Mouse (Mus musculus): ENCODE data around the gene Nsl1. TPM values are rescaled to one million over a fixed set of nuclear protein-coding genes. Genes with fewer than 3 reads are reported as not detected.

The Nsl1 gene
- polyA plus RNA-seq, 1 experiment from 2014 or later, result 1.5 TPM

GRCm38 (mm10) chr1:191093578-191093977 lies 30.8 kb downstream of the Nsl1 start:
- no peak overlapping the region for H3K27ac ChIP-seq (ENCODE audit: low read length)
- WGBS, result 43% methylated on average over 5 of the region's 5 CpGs
- ATAC-seq (no peak), DNase-seq (ENCODE audit: low spot score) (no peak)
- no peak for TF ChIP-seq EP300 (IDR thresholded peaks at IDR 0.05)
- TF ChIP-seq CTCF (IDR thresholded peaks at IDR 0.05), result no peak
- no peak overlapping the region for H3K9ac ChIP-seq (replicated peaks; ENCODE audit: low read depth)
- H3K9me3 ChIP-seq (ENCODE audit: low read length), result no peaks in the 10 kb centered on the region
- H3K4me1 ChIP-seq (ENCODE audit: insufficient read depth, low read depth, low read length), result peaks cover 10% of the 10 kb centered on the region; the same call in 1 of the 2 replicates
- H3K4me3 ChIP-seq (ENCODE audit: low read depth, low read length), result no peak overlapping the region
- no peak overlapping the region for H3K4me2 ChIP-seq (replicated peaks; ENCODE audit: low read depth, low read length)
- H3K27me3 ChIP-seq (replicated peaks; ENCODE audit: insufficient read depth, low read length), result no peaks in the 10 kb centered on the region
- H3K36me3 ChIP-seq (ENCODE audit: insufficient read depth, low read length), result no peaks in the 10 kb centered on the region

GRCm38 (mm10) chr1:191095019-191095418 lies 32.2 kb downstream of the Nsl1 start:
- H3K27ac ChIP-seq (ENCODE audit: low read length), result no peak overlapping the region
- H3K4me1 ChIP-seq (ENCODE audit: insufficient read depth, low read depth, low read length), result peaks cover 12% of the 10 kb centered on the region; the same call in 1 of the 2 replicates
- H3K4me3 ChIP-seq (ENCODE audit: low read depth, low read length), result no peak overlapping the region
- H3K4me2 ChIP-seq (replicated peaks; ENCODE audit: low read depth, low read length), result no peak overlapping the region
- H3K27me3 ChIP-seq (replicated peaks; ENCODE audit: insufficient read depth, low read length), result no peaks in the 10 kb centered on the region
- 70% methylated on average over 9 of the region's 9 CpGs for WGBS
- no peak for DNase-seq (ENCODE audit: low spot score)
- no peak for ATAC-seq
- H3K9ac ChIP-seq (replicated peaks; ENCODE audit: low read depth), result no peak overlapping the region
- no peaks in the 10 kb centered on the region for H3K36me3 ChIP-seq (ENCODE audit: insufficient read depth, low read length)
- H3K9me3 ChIP-seq (ENCODE audit: low read length), result no peaks in the 10 kb centered on the region
- peak; percentile 51 for TF ChIP-seq CTCF (IDR thresholded peaks at IDR 0.05)
- no peak for TF ChIP-seq EP300 (IDR thresholded peaks at IDR 0.05)

GRCm38 (mm10) chr1:191096871-191097681 lies 34.3 kb downstream of the Nsl1 start:
- Histone ChIP-seq H3K36me3 (ENCODE audit: insufficient read depth, low read length) (no peaks in the 10 kb centered on the region), H3K4me2 (replicated peaks; ENCODE audit: low read depth, low read length) (peak overlapping the region; percentile 91), H3K4me3 (ENCODE audit: low read depth, low read length) (peak overlapping the region; percentile 53; the same call in 1 of the 2 replicates), H3K4me1 (ENCODE audit: insufficient read depth, low read depth, low read length) (peaks cover 12% of the 10 kb centered on the region; the same call in 1 of the 2 replicates), H3K27ac (ENCODE audit: low read length) (no peak overlapping the region), H3K9me3 (ENCODE audit: low read length) (no peaks in the 10 kb centered on the region), H3K27me3 (replicated peaks; ENCODE audit: insufficient read depth, low read length) (no peaks in the 10 kb centered on the region), H3K9ac (replicated peaks; ENCODE audit: low read depth) (no peak overlapping the region)
- WGBS, result 34% methylated on average over 14 of the region's 14 CpGs
- TF ChIP-seq CTCF (IDR thresholded peaks at IDR 0.05) (no peak), EP300 (IDR thresholded peaks at IDR 0.05) (no peak)
- DNase-seq (ENCODE audit: low spot score) (no peak), ATAC-seq (no peak)

- peak; percentile 59 for TF ChIP-seq CTCF (IDR thresholded peaks at IDR 0.05)
- no peak for TF ChIP-seq EP300 (IDR thresholded peaks at IDR 0.05)
- Histone ChIP-seq H3K36me3 (ENCODE audit: insufficient read depth, low read length) (no peaks in the 10 kb centered on the region), H3K27ac (ENCODE audit: low read length) (no peak within 1 kb of the TSS), H3K9me3 (ENCODE audit: low read length) (no peaks in the 10 kb centered on the region), H3K9ac (replicated peaks; ENCODE audit: low read depth) (no peak within 1 kb of the TSS), H3K4me1 (ENCODE audit: insufficient read depth, low read depth, low read length) (peaks cover 4% of the 10 kb centered on the region; the same call in 1 of the 2 replicates), H3K4me3 (ENCODE audit: low read depth, low read length) (peak within 1 kb of the TSS; percentile 53), H3K4me2 (replicated peaks; ENCODE audit: low read depth, low read length) (peak within 1 kb of the TSS; percentile 91), H3K27me3 (replicated peaks; ENCODE audit: insufficient read depth, low read length) (no peaks in the 10 kb centered on the region)
- 4% methylated on average over 57 of the region's 95 CpGs for WGBS
- ATAC-seq (peak; percentile 73), DNase-seq (ENCODE audit: low spot score) (peak; percentile 62)
Measured at GRCm38 (mm10) chr1:191097802-191098747, 35.3 kb downstream of the Nsl1 start, which contains the start of gene Batf3. Gene Batf3, plus strand, starts transcription at chr1:191097847.

- ATAC-seq (no peak), DNase-seq (ENCODE audit: low spot score) (no peak)
- Histone ChIP-seq H3K4me3 (ENCODE audit: low read depth, low read length) (no peak overlapping the region), H3K4me1 (ENCODE audit: insufficient read depth, low read depth, low read length) (peaks cover 4% of the 10 kb centered on the region; the same call in 1 of the 2 replicates), H3K9me3 (ENCODE audit: low read length) (no peaks in the 10 kb centered on the region), H3K27ac (ENCODE audit: low read length) (no peak overlapping the region), H3K4me2 (replicated peaks; ENCODE audit: low read depth, low read length) (no peak overlapping the region), H3K9ac (replicated peaks; ENCODE audit: low read depth) (no peak overlapping the region), H3K27me3 (replicated peaks; ENCODE audit: insufficient read depth, low read length) (no peaks in the 10 kb centered on the region), H3K36me3 (ENCODE audit: insufficient read depth, low read length) (no peaks in the 10 kb centered on the region)
- TF ChIP-seq CTCF (IDR thresholded peaks at IDR 0.05) (no peak), EP300 (IDR thresholded peaks at IDR 0.05) (no peak)
- 33% methylated on average over 5 of the region's 5 CpGs for WGBS
Measured at GRCm38 (mm10) chr1:191099114-191099513, 36.3 kb downstream of the Nsl1 start.

Data from lung, postnatal 0 days (tissue).